Mouse (Mus musculus) stomach, postnatal 0 days (tissue): ENCODE measurements around the gene Ldha.

Experiments
- CTCF ChIP-seq: IDR thresholded peaks from 2 replicates; pipeline ENCODE4 v1.5.1; 2016; ENCODE audit warnings: antibody characterized with exemption, low read depth, mild to moderate bottlenecking, moderate library complexity
- EP300 ChIP-seq: optimal IDR thresholded peaks from 2 replicates; pipeline ENCODE3; 2016; ENCODE audit warnings: antibody characterized with exemption

GRCm38 (mm10) chr7:46838104-46838671 is 3.1 kb upstream of the Ldha start:
- TF ChIP-seq EP300: no peak
- no peak for TF ChIP-seq CTCF
